Mouse (Mus musculus) liver, embryonic 14.5 days (tissue): ENCODE data around the gene Tmem189.

Source experiments
- CTCF ChIP-seq: IDR thresholded peaks from 2 replicates; pipeline ENCODE4 v1.5.1; 2016; ENCODE audit warnings: antibody characterized with exemption, low read depth, control low read depth
- EP300 ChIP-seq: IDR thresholded peaks from 2 replicates; pipeline ENCODE4 v1.6.1; 2016; ENCODE audit warnings: antibody characterized with exemption, low read depth

DNA sequence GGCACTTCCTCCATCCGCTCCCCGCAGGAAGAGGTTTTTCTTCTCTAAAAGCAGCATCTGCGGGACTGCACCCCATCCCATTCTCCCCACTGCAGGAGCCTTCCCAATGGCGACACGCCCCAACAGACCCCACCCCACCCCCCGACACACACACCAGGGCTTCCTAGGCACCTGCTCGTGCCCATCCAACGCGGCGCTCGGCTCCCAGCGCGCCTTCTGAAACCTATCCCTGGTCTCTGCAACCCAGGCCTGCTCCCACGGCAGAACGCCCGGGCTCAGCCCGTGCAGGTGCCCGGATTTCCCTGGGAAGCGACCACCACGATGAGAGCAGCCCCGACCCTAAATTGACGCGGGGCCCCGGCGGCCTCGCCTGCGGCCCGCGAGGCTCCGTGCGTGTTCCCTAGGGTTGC, 58.4 kb downstream of the Tmem189 start:
- TF ChIP-seq CTCF (no peak), EP300 (no peak)
